Mouse (Mus musculus) MEL-GATA-1-ER (cell line): ENCODE measurements at regions not wholly inside any gene's neighbourhood (a gene's known extent, or its start where the extent isn't known, plus 50 kb on each side); places are given as distances from the start of the nearest gene placed in this dataset.

Source experiments
- DNase-seq: peaks from one replicate; pipeline ENCODE4 v3.0.0-alpha.2; 2012; ENCODE audit warnings: low read depth; ENCODE audit errors: extremely low read depth

- no peak for DNase-seq
Observed at GRCm38 (mm10) chr15:63036241-63036640, 808.7 kb downstream of the Gsdmc2 start.

GRCm38 (mm10) chr15:63020826-63021225 lies 824.2 kb downstream of the Gsdmc2 start:
- DNase-seq: no peak

- no peak for DNase-seq
Observed at GRCm38 (mm10) chr15:63017966-63018365, 827.0 kb downstream of the Gsdmc2 start.

GRCm38 (mm10) chr15:63006471-63007228 lies 838.3 kb downstream of the Gsdmc2 start:
- no peak for DNase-seq

- no peak for DNase-seq
Observed at GRCm38 (mm10) chr15:62994691-62995090, 850.3 kb downstream of the Gsdmc2 start.

- no peak for DNase-seq
Observed at GRCm38 (mm10) chr15:62986871-62987270, 858.1 kb downstream of the Gsdmc2 start.

- DNase-seq: no peak
Observed at GRCm38 (mm10) chr15:62986147-62986546, 858.8 kb downstream of the Gsdmc2 start.

GRCm38 (mm10) chr15:62970566-62970965 lies 874.4 kb downstream of the Gsdmc2 start:
- DNase-seq: no peak

GRCm38 (mm10) chr15:62962681-62963080 lies 882.3 kb downstream of the Gsdmc2 start:
- no peak for DNase-seq

GRCm38 (mm10) chr15:62960623-62961022 lies 884.4 kb downstream of the Gsdmc2 start:
- DNase-seq: no peak

GRCm38 (mm10) chr15:62958506-62959330 lies 886.3 kb downstream of the Gsdmc2 start:
- DNase-seq: no peak

GRCm38 (mm10) chr15:62954889-62955288 lies 890.1 kb downstream of the Gsdmc2 start:
- DNase-seq: no peak

GRCm38 (mm10) chr15:62954322-62954820 lies 890.6 kb downstream of the Gsdmc2 start:
- no peak for DNase-seq

GRCm38 (mm10) chr15:62953215-62953941 lies 891.6 kb downstream of the Gsdmc2 start:
- no peak for DNase-seq

- no peak for DNase-seq
Observed at GRCm38 (mm10) chr15:62952487-62953214, 892.3 kb downstream of the Gsdmc2 start.

GRCm38 (mm10) chr15:62939416-62939815 lies 905.6 kb downstream of the Gsdmc2 start:
- DNase-seq: no peak

- DNase-seq: no peak
Observed at GRCm38 (mm10) chr15:62937756-62938155, 907.2 kb downstream of the Gsdmc2 start.

- DNase-seq: no peak
Observed at GRCm38 (mm10) chr15:62934522-62935189, 910.3 kb downstream of the Gsdmc2 start.

GRCm38 (mm10) chr15:62920520-62920919 lies 924.5 kb downstream of the Gsdmc2 start:
- no peak for DNase-seq

GRCm38 (mm10) chr15:62919264-62919663 lies 925.7 kb downstream of the Gsdmc2 start:
- no peak for DNase-seq
